Mouse (Mus musculus): Measurements from ENCODE around the gene Rbm3. TPM values are rescaled to one million over a fixed set of nuclear protein-coding genes. Genes with fewer than 3 reads are reported as not detected.

The Rbm3 gene
- polyA plus RNA-seq (2017; shearing (Covaris generic)): 100 to 1,000 TPM; 502 to 511 TPM

GRCm38 (mm10) chrX:8145153-8145991 is at the start of gene Rbm3:
Rbm3 (minus strand) TSS chrX:8145880.

GRCm38 (mm10) chrX:8193419-8193723 is 47.7 kb upstream of the Rbm3 start, which contains the start of gene Ebp:
Ebp (minus strand) TSS chrX:8193512.

DNA sequence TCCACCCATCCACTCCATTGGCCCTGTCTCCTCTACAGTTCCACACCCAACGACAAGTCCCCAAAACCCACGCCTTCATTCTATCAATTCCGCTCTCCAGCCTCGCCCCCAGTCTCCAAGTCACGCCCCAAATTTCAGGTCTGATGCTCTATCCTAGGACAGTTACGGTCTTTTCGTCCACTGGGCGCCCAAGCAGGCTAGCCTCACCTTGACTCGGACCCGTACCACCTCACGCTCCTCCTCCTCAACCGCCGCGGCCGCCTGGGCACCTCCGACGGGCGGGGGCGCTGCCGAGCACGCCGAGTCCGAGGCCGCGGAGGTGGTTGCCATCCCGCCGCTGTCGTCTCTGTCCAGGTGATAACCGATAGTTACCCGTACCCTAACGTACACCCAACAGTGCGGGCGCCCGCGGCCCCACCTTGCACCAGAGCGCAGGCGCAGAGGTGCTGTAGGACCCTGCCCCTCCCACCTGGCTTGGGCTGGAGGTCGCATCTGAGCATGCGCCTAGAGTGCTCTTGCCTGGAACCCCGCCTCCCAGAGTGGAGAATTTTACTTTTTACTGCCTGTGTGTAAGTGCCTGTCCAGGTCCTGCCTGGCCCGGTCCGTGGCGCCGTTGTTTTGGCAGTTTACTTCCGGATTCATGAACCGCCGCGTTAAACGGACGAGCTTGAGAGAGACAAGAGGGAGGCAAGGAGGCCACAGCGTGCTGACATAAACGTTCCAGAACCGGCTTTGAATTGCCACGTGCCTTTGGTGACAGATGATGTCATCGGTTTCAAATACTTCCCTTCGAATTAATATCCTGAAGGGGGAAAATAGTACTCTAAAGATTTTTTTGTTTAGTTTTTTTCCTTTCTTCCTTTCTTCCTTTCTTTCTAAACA is 30.1 kb upstream of the Rbm3 start, which contains the start of gene Tbc1d25:
Gene Tbc1d25, minus strand, starts transcription at position 678 of the 882 bp plus-strand sequence.

GRCm38 (mm10) chrX:8132017-8132976 is 13.4 kb downstream of the Rbm3 start, which contains the start of gene Wdr13:
Wdr13 (minus strand) TSS chrX:8132892.

DNA sequence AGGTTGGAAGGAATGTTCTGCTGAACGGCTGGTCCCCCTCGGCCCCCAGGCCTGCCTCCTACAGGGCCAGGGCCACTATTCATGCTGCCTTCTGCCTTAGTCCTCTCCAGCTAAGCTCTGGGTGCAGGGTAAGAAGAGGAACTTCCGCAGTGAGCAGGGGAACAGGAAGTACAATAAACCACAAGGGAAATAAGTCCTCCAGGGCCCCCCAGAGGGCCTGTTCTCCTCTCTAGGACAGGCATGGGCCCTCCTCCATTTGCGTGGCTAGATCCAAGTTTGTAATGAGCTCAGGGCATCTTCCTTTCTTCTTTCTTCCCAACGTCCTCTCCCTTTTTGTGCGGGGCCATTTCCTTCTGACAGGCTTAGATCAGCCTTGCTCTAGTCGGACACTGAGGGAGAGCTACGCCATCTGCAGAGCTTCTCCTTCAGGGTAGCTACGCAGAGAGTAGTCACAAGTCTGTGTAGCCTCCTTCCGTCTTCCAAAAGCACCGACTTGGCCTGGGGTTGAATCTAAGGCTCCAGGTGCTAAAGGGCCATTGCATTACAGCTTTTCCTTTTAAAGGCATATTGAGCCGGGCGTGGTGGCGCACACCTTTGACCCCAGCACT is 55.2 kb downstream of the Rbm3 start, which contains the start of gene Was:
Gene Was, minus strand, starts transcription at position 153 of the 608 bp plus-strand sequence.

Other genes with a start within 250 kb of the Rbm3 start
- 100 to 1,000 TPM; 144 to 146 TPM for gene Pqbp1, start 246.6 kb downstream of the Rbm3 start, polyA plus RNA-seq (2017; shearing (Covaris generic))
- 100 to 1,000 TPM; 130 to 136 TPM for gene Timm17b, start 246.5 kb downstream of the Rbm3 start, polyA plus RNA-seq (2017; shearing (Covaris generic))
- gene Gm10491, start 238.0 kb downstream of the Rbm3 start, polyA plus RNA-seq (2017; shearing (Covaris generic)): not detected
- gene Gm10490, start 236.3 kb downstream of the Rbm3 start, polyA plus RNA-seq (2017; shearing (Covaris generic)): not detected
- gene Pcsk1n, start 226.1 kb downstream of the Rbm3 start, polyA plus RNA-seq (2017; shearing (Covaris generic)): under 1 TPM in 1 of 2 experiments, not detected in 1; 0.38 TPM
- under 1 TPM in 1 of 2 experiments, not detected in 1; 0.44 TPM for gene Eras, start 217.3 kb downstream of the Rbm3 start, polyA plus RNA-seq (2017; shearing (Covaris generic))
- 10 to 100 TPM; 13.0 to 14.0 TPM for gene Hdac6, start 198.0 kb downstream of the Rbm3 start, polyA plus RNA-seq (2017; shearing (Covaris generic))
- 10 to 100 TPM; 25.9 to 28.4 TPM for gene Gata1, start 167.8 kb downstream of the Rbm3 start, polyA plus RNA-seq (2017; shearing (Covaris generic))
- gene Glod5, start 127.4 kb downstream of the Rbm3 start, polyA plus RNA-seq (2017; shearing (Covaris generic)): not detected
- gene Suv39h1, start 71.1 kb downstream of the Rbm3 start, polyA plus RNA-seq (2017; shearing (Covaris generic)): 10 to 100 TPM; 22.7 to 32.2 TPM
- gene Was, start 55.4 kb downstream of the Rbm3 start, polyA plus RNA-seq (2017; shearing (Covaris generic)): 10 to 100 TPM; 80.0 to 87.7 TPM
- 10 to 100 TPM; 24.4 to 32.3 TPM for gene Wdr13, start 13.0 kb downstream of the Rbm3 start, polyA plus RNA-seq (2017; shearing (Covaris generic))
- gene Tbc1d25, start 30.3 kb upstream of the Rbm3 start, polyA plus RNA-seq (2017; shearing (Covaris generic)): 10 to 100 TPM; 14.2 to 21.1 TPM
- gene Ebp, start 47.6 kb upstream of the Rbm3 start, polyA plus RNA-seq (2017; shearing (Covaris generic)): 100 to 1,000 TPM; 141 to 144 TPM
- gene Porcn, start 60.6 kb upstream of the Rbm3 start, polyA plus RNA-seq (2017; shearing (Covaris generic)): under 1 TPM in 1 of 2 experiments, not detected in 1; 0.21 TPM
- 10 to 100 TPM; 19.6 to 26.7 TPM for gene Ftsj1, start 106.5 kb upstream of the Rbm3 start, polyA plus RNA-seq (2017; shearing (Covaris generic))
- gene Slc38a5, start 125.3 kb upstream of the Rbm3 start, polyA plus RNA-seq (2017; shearing (Covaris generic)): under 1 TPM in 1 of 2 experiments, not detected in 1; 0.59 TPM
- gene Ssxb10, start 181.5 kb upstream of the Rbm3 start, polyA plus RNA-seq (2017; shearing (Covaris generic)): not detected
- not detected for gene Ssxb9, start 221.1 kb upstream of the Rbm3 start, polyA plus RNA-seq (2017; shearing (Covaris generic))